Mouse (Mus musculus) G1E (cell line): Measurements from ENCODE around the gene Nes. TPM values are rescaled to one million over a fixed set of nuclear protein-coding genes. Genes with fewer than 3 reads are reported as not detected.

Source experiments
- ATAC-seq: 2 replicates; pipeline ENCODE4 v1.8.0; 2016; ENCODE audit warnings: mild to moderate bottlenecking; ENCODE audit not compliant: insufficient number of reproducible peaks, poor library complexity, low FRiP score, severe bottlenecking; ENCODE audit errors: extremely low read depth
- DNase-seq: peaks from one replicate; pipeline ENCODE4 v3.0.0; 2012; ENCODE audit warnings: low spot score
- H3K27me3 ChIP-seq: 2 replicates; pipeline ENCODE4 v1.6.1; 2012; ENCODE audit warnings: mild to moderate bottlenecking, low read length, inconsistent platforms; ENCODE audit not compliant: insufficient read depth
- H3K36me3 ChIP-seq: replicated peaks from 2 replicates; pipeline ENCODE3; 2012; ENCODE audit warnings: mild to moderate bottlenecking, inconsistent platforms
- H3K4me1 ChIP-seq: 2 replicates; pipeline ENCODE4 v1.6.1; 2012; ENCODE audit warnings: low read depth, low read length, inconsistent platforms, mixed read lengths; ENCODE audit not compliant: insufficient read depth
- H3K4me3 ChIP-seq: 2 replicates; pipeline ENCODE4 v1.5.1; 2012; ENCODE audit warnings: low read depth, mild to moderate bottlenecking, inconsistent platforms, low read length, moderate library complexity, mixed read lengths
- H3K9me3 ChIP-seq: replicated peaks from 2 replicates; pipeline ENCODE4 v1.6.1; 2012; ENCODE audit warnings: inconsistent platforms
- CTCF ChIP-seq: IDR thresholded peaks from 2 replicates; pipeline ENCODE4 v1.5.1; 2012; ENCODE audit warnings: low read depth, low read length, inconsistent platforms, mixed read lengths
- GATA1 ChIP-seq: IDR thresholded peaks from 2 replicates; pipeline ENCODE4 v1.6.1; 2012; ENCODE audit warnings: borderline replicate concordance, low read length, inconsistent platforms, mixed read lengths
- GATA2 ChIP-seq: IDR thresholded peaks from 2 replicates; pipeline ENCODE4 v1.6.1; 2012; ENCODE audit warnings: low read depth, low read length, inconsistent platforms, borderline replicate concordance
- POLR2AphosphoS5 ChIP-seq: IDR thresholded peaks from 2 replicates; pipeline ENCODE4 v1.6.1; 2012; ENCODE audit warnings: low read depth, low read length, inconsistent platforms; ENCODE audit not compliant: insufficient replicate concordance
- TAL1 ChIP-seq: conservative IDR thresholded peaks from 2 replicates; pipeline ENCODE4 v1.6.1; 2012; ENCODE audit warnings: low read depth, low read length, inconsistent platforms, mixed read lengths
- polyA plus RNA-seq: library from polyadenylated mRNA; stranded (reverse); fragments of >175 nt; gene quantifications from 2 replicates; pipeline ENCODE4 v1.2.3, GENCODE M21; 2012
- total RNA-seq, 2 experiments: library from RNA; stranded (forward) in 1 of 2; stranded (reverse) in 1 of 2; fragments of 200-1000 nt in 1 of 2; fragments of >200 nt in 1 of 2; fragmentation: Nextera tagmentation in 1 of 2; gene quantifications; 2 replicates each; pipeline ENCODE4 v1.2.3; 2014 to 2017

Gene Nes
- total and polyA plus RNA-seq, 3 experiments = 0.02 to 0.22 TPM; not detected in 1

DNA sequence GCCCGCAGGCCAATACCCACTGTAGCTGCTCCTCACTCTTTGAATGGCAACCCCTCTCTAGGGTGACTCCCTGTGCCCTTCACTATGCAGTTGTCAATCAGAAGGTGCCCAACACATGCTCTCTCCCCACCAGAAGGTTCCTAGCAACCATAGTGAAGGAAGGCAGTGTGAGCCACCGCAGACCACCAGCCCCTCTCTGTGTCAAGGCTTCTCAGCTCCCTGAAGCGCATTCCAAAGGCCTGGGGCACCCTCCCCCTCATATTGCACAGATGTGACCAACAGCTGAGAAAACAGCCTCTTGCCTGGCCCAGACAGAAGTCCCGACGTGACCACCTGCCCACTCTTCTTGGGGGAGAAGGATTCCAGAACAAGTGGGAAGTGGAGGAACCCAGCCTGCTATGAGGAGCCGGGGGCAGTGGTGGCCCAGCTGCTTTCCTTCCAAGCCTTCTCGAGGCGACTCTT, 1.4 kb downstream of the Nes start:
- H3K27me3 ChIP-seq = peaks cover 74% of the 10 kb centered on the region
- no peak for ATAC-seq
- no peak overlapping the region for H3K4me3 ChIP-seq
- H3K36me3 ChIP-seq = no peaks in the 10 kb centered on the region
- H3K4me1 ChIP-seq = peaks cover 10% of the 10 kb centered on the region
- no peak for DNase-seq
- peaks cover 9% of the 10 kb centered on the region for H3K9me3 ChIP-seq
- no peak for TF ChIP-seq GATA2
- no peak for TF ChIP-seq GATA1
- TF ChIP-seq CTCF = no peak
- TF ChIP-seq POLR2AphosphoS5 = no peak
- TF ChIP-seq TAL1 = no peak

DNA sequence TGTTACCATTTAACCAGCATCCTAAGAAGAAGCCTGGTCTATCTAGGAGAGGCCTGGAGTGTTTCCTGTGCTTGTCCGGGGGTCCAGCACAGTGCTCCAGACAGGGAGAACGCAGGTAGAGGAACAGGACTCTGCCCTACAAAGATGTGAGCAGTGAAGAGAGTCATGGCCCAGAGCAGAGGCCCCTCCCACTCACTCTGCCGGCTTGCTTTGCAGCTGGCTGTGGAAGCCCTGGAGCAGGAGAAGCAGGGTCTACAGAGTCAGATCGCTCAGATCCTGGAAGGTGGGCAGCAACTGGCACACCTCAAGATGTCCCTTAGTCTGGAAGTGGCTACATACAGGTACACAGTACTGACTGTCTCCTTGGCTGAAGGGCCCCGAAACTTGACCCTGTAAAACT, 1.9 kb downstream of the Nes start:
- H3K4me3 ChIP-seq = no peak overlapping the region
- H3K27me3 ChIP-seq = peaks cover 75% of the 10 kb centered on the region
- DNase-seq (no peak), ATAC-seq (no peak)
- peaks cover 9% of the 10 kb centered on the region for H3K9me3 ChIP-seq
- peaks cover 10% of the 10 kb centered on the region for H3K4me1 ChIP-seq
- no peaks in the 10 kb centered on the region for H3K36me3 ChIP-seq
- TF ChIP-seq TAL1 (no peak), GATA1 (no peak), CTCF (no peak), POLR2AphosphoS5 (no peak), GATA2 (no peak)

DNA sequence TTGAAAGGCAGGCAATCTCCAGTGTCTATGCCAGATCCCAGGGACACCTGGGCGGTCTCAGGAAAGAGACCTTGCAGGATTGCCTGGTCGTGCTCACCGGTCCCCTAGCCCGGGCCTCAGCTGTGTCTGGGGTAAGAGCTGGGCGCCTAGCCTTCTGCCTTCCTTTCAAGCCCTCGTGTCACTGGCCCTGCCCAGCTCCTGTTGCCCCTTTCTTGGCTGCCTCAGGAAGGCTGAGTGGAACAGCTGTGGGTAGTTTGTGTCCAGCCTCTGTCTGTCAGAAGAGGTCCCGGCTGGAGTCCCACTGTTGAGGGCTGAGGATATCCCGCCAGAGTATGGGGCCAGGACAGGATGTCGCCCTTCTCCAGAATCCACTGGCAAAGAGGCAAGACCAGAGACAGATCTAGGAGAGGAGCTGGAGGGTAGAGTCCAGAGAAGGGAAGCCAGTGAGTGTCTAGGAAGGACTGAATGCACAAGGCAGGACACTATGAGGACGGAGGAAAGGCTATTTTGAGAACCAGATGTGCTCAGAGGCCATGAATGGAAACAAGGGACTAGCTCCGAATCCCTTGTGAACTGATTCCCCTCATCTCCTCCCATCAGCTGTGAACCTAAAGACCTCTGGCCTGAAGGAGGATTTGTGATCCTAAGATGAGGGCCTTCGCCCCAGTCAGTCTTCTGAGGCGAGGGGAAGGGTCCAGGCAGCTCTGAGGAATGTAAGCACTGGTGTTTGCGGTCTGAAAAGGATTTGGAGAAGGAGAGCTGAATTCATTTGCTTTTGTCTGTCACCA, 2.9 kb downstream of the Nes start:
- Histone ChIP-seq H3K9me3 (peaks cover 9% of the 10 kb centered on the region), H3K4me1 (peaks cover 10% of the 10 kb centered on the region), H3K4me3 (no peak overlapping the region), H3K27me3 (peaks cover 75% of the 10 kb centered on the region), H3K36me3 (no peaks in the 10 kb centered on the region)
- TF ChIP-seq GATA1 = no peak
- no peak for TF ChIP-seq POLR2AphosphoS5
- TF ChIP-seq TAL1 = no peak
- no peak for TF ChIP-seq GATA2
- no peak for TF ChIP-seq CTCF
- ATAC-seq (no peak), DNase-seq (no peak)

DNA sequence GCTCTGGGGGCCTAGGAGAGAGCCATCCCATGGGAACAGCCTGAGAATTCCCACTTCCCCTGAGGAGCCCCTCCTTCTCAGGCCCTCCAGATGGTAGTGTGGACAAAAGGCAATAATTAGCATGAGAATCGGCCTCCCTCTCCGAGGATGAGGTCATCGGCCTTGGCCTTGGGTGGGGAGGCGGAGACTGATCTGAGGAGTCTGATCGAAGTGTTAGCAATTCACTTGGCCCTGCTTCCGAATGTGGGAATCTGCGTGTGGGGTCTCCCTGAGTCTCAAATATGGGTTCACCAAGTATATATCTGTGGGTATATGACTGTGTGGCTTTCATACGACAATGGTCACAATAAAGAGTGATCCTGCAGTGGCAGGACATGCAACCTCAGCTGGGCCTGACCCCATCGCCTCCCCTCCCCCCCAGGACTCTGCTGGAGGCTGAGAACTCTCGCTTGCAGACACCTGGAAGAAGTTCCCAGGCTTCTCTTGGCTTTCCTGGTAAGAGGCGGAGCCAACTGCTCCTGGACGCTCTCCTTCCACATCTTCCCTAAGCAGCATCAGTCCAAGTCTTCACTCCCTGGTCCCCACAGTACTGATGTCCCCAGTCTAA, 3.6 kb downstream of the Nes start:
- Histone ChIP-seq H3K36me3 (no peaks in the 10 kb centered on the region), H3K4me3 (no peak overlapping the region), H3K4me1 (peaks cover 10% of the 10 kb centered on the region), H3K27me3 (peaks cover 82% of the 10 kb centered on the region), H3K9me3 (peaks cover 9% of the 10 kb centered on the region)
- DNase-seq (no peak), ATAC-seq (no peak)
- TF ChIP-seq TAL1 (no peak), GATA2 (no peak)

DNA sequence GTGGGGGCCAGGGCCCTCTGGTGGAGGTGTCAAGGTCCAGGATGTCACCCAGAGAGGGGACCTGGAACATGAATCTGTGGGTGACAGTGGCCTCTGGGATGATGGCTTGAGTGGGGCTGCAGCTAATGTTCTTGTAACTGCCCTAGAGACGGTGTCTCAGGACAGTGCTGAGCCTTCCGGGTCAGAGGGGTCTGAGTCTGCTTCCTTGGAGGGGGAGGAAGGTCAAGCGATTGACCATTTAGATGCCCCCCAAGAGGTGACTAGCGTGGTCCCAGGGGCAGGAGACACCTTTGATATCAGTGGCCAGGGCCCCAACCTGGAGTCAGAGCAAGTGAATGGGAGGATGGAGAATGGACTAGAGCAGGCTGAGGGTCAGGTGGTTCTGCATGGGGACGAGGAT, 8.6 kb downstream of the Nes start:
- ATAC-seq = no peak
- no peaks in the 10 kb centered on the region for H3K9me3 ChIP-seq
- TF ChIP-seq GATA1 (no peak), POLR2AphosphoS5 (no peak), TAL1 (no peak), GATA2 (no peak), CTCF (no peak)
- H3K4me3 ChIP-seq = no peak overlapping the region
- peaks cover 29% of the 10 kb centered on the region for H3K4me1 ChIP-seq
- H3K36me3 ChIP-seq = no peaks in the 10 kb centered on the region
- DNase-seq = no peak
- peaks cover 68% of the 10 kb centered on the region for H3K27me3 ChIP-seq

DNA sequence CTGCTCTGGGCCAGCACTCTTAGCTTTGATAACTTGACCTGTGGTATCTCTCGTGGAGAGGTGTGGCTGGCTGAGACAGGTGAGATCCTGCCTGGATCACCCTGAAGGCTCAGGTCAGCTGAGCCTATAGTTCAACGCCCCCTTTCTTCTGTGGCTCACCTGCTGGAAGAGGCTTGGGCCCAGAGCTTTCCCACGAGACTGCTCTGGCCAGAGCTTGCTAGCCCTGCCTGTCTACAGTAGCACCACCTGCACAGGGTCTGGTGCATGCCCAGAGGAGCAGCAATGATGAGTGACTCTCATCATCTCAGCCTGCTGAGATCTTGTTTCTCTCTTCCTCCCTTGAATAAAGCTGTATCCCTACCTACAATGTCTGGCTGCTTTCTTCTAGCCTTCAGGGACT, 9.2 kb downstream of the Nes start:
- DNase-seq (no peak), ATAC-seq (no peak)
- Histone ChIP-seq H3K36me3 (no peaks in the 10 kb centered on the region), H3K4me3 (no peak overlapping the region), H3K9me3 (no peaks in the 10 kb centered on the region), H3K4me1 (peaks cover 29% of the 10 kb centered on the region), H3K27me3 (peaks cover 64% of the 10 kb centered on the region)
- no peak for TF ChIP-seq TAL1
- TF ChIP-seq POLR2AphosphoS5 = no peak
- no peak for TF ChIP-seq CTCF
- no peak for TF ChIP-seq GATA2
- no peak for TF ChIP-seq GATA1

DNA sequence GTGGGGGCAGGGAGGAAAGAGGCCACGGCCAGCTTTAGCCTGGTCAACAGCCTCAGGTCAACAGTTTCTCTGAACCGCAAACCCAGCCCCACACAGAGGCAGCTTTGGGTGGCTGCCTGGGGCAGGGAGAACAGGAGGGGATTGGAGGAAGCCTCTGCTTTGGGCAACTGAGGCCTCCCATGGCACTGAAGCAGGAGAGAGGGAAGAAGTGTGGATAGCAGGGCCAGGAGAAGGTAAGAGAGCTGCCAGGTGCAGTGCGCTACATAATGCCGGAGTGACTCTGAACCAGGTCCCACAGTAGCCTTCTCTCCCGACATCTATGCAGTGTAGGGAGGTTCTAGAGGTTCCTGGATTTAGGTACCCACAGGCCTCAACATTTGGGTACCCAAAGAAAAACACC, 9.8 kb downstream of the Nes start:
- Histone ChIP-seq H3K27me3 (peaks cover 63% of the 10 kb centered on the region), H3K9me3 (no peaks in the 10 kb centered on the region), H3K36me3 (no peaks in the 10 kb centered on the region), H3K4me3 (no peak overlapping the region), H3K4me1 (peaks cover 29% of the 10 kb centered on the region)
- ATAC-seq (no peak), DNase-seq (no peak)
- TF ChIP-seq CTCF (no peak), GATA2 (no peak), GATA1 (no peak), POLR2AphosphoS5 (no peak), TAL1 (no peak)
